In genomic region chr8:89217689-89218088, GRCm38 (mm10) we compare ENCODE assay signal across 18 mouse cellular contexts.
"Had no signal": no experiment of that assay in that cellular context is flagged by ENCODE, and none has a peak within 500 bp of the region (broad histone marks: within the 10 kb centered on the region; RNA-seq: fewer than 3 reads in every experiment).

No protein-coding gene starts in this region.

- ATAC-seq: lung, postnatal 0 days; midbrain, embryonic 16.5 days had no signal

- H3K9ac ChIP-seq: liver, embryonic 15.5 days; lung, embryonic 15.5 days; midbrain, embryonic 12.5 days; neural tube, embryonic 12.5 days; stomach, embryonic 15.5 days had no signal

- H3K27me3 ChIP-seq: liver, embryonic 15.5 days; lung, embryonic 15.5 days; megakaryocyte, embryonic 14.5 days; midbrain, embryonic 12.5 days; neural tube, embryonic 12.5 days; stomach, embryonic 15.5 days had no signal

- H3K9me3 ChIP-seq: liver, embryonic 15.5 days; lung, embryonic 15.5 days; midbrain, embryonic 12.5 days; neural tube, embryonic 12.5 days; stomach, embryonic 15.5 days had no signal

- H3K4me1 ChIP-seq: liver, embryonic 15.5 days; lung, embryonic 15.5 days; megakaryocyte, embryonic 14.5 days; midbrain, embryonic 12.5 days; neural tube, embryonic 12.5 days; stomach, embryonic 15.5 days had no signal

- H3K4me3 ChIP-seq: liver, embryonic 15.5 days; lung, embryonic 15.5 days; megakaryocyte, embryonic 14.5 days; midbrain, embryonic 12.5 days; neural tube, embryonic 12.5 days; stomach, embryonic 15.5 days had no signal

- H3K36me3 ChIP-seq: liver, embryonic 15.5 days; lung, embryonic 15.5 days; midbrain, embryonic 12.5 days; neural tube, embryonic 12.5 days; stomach, embryonic 15.5 days had no signal

- H3K27ac ChIP-seq: liver, embryonic 15.5 days; lung, embryonic 15.5 days; macrophage; midbrain, embryonic 12.5 days; neural tube, embryonic 12.5 days; stomach, embryonic 15.5 days; stomach, postnatal 0 days had no signal

- H3K4me2 ChIP-seq: liver, embryonic 15.5 days; lung, embryonic 15.5 days; midbrain, embryonic 12.5 days; neural tube, embryonic 12.5 days; stomach, embryonic 15.5 days had no signal

- DNase-seq: lung, adult 2 months; lung, postnatal 14 days; lung, postnatal 36 days; midbrain, embryonic 14.5 days; right cerebral cortex, postnatal 14 days; thymus, adult 2 months; thymus, postnatal 25 days; thymus, postnatal 4 days had no signal
